Mouse (Mus musculus) adrenal gland, postnatal 25 days (tissue): Measurements from ENCODE around the gene Vps26c. TPM values are rescaled to one million over a fixed set of nuclear protein-coding genes. Genes with fewer than 3 reads are reported as not detected.

Source experiments
- DNase-seq: peaks from one replicate; pipeline ENCODE4 v3.0.0; 2021; ENCODE audit warnings: mixed read lengths
- long read RNA-seq: library from polyadenylated mRNA; stranded (forward); transcript quantifications from one replicate; pipeline ENCODE4 v2.0.0, GENCODE M21; 2021
- total RNA-seq: library from RNA; stranded (reverse); gene quantifications from 2 replicates; pipeline ENCODE4 v1.2.3, GENCODE M21; 2021

Gene Vps26c
- 59.1 and 61.5 TPM in 2 replicates for total RNA-seq
- long read RNA-seq, transcript Vps26c-201 (8 exons, 2,547 nt), result major isoform, 50 of 57 reads
- long read RNA-seq, partial matches to known transcripts, result 6 of 57 reads
- long read RNA-seq, other reads (novel, unspliced or antisense), result 1 of 57 reads

GRCm38 (mm10) chr16:94526344-94527151, at the start of gene Vps26c:
Gene Vps26c, minus strand, starts transcription at chr16:94526830.
- DNase-seq, result peak; percentile 96

- DNase-seq, result no peak
Measured at GRCm38 (mm10) chr16:94575757-94576156, 49.1 kb upstream of the Vps26c start.

GRCm38 (mm10) chr16:94574718-94575094, 48.1 kb upstream of the Vps26c start:
- DNase-seq, result no peak

GRCm38 (mm10) chr16:94574025-94574717, 47.5 kb upstream of the Vps26c start:
- DNase-seq, result no peak

GRCm38 (mm10) chr16:94572422-94572821, 45.8 kb upstream of the Vps26c start:
- DNase-seq, result no peak

GRCm38 (mm10) chr16:94571111-94571993, 44.7 kb upstream of the Vps26c start:
- no peak for DNase-seq

GRCm38 (mm10) chr16:94570361-94571041, 43.9 kb upstream of the Vps26c start:
- DNase-seq, result peak; percentile 76

GRCm38 (mm10) chr16:94569229-94570176, 42.9 kb upstream of the Vps26c start, which contains the start of gene Dyrk1a:
Gene Dyrk1a, plus strand, starts transcription at chr16:94570010.
- DNase-seq, result peak; percentile 99

- no peak for DNase-seq
Measured at GRCm38 (mm10) chr16:94568335-94569228, 42.0 kb upstream of the Vps26c start.

GRCm38 (mm10) chr16:94567751-94568150, 41.1 kb upstream of the Vps26c start:
- no peak for DNase-seq

GRCm38 (mm10) chr16:94566834-94567585, 40.4 kb upstream of the Vps26c start:
- no peak for DNase-seq

- DNase-seq, result no peak
Measured at GRCm38 (mm10) chr16:94566124-94566523, 39.5 kb upstream of the Vps26c start.

- no peak for DNase-seq
Measured at GRCm38 (mm10) chr16:94560618-94561017, 34.0 kb upstream of the Vps26c start.

- no peak for DNase-seq
Measured at GRCm38 (mm10) chr16:94559782-94560181, 33.2 kb upstream of the Vps26c start.

GRCm38 (mm10) chr16:94559282-94559681, 32.7 kb upstream of the Vps26c start:
- DNase-seq, result no peak

GRCm38 (mm10) chr16:94556228-94556627, 29.6 kb upstream of the Vps26c start:
- DNase-seq, result no peak

- no peak for DNase-seq
Measured at GRCm38 (mm10) chr16:94555346-94555745, 28.7 kb upstream of the Vps26c start.

GRCm38 (mm10) chr16:94551934-94552333, 25.3 kb upstream of the Vps26c start:
- DNase-seq, result no peak

GRCm38 (mm10) chr16:94549813-94550212, 23.2 kb upstream of the Vps26c start:
- no peak for DNase-seq
